Mouse (Mus musculus) adrenal gland, postnatal 10 days (tissue): Measurements from ENCODE around the gene Acpp. TPM values are rescaled to one million over a fixed set of nuclear protein-coding genes. Genes with fewer than 3 reads are reported as not detected.

ENCODE experiments used
- DNase-seq: peaks from one replicate; pipeline ENCODE4 v3.0.0; 2021; ENCODE audit warnings: mixed read lengths
- long read RNA-seq, 2 experiments: library from polyadenylated mRNA; stranded (forward); transcript quantifications; one replicate each; pipeline ENCODE4 v2.0.0; 2021
- total RNA-seq, 2 experiments: library from RNA; stranded (reverse); gene quantifications; 2 replicates each; pipeline ENCODE4 v1.2.3; 2021

Gene Acpp
- total RNA-seq, result 1 to 10 TPM in 1 of 2 experiments, under 1 TPM in 1; 0.96 to 1.6 TPM
- long read RNA-seq, experiment 1, partial matches to known transcripts, result 0 of 1 reads
- long read RNA-seq, experiment 1, other reads (novel, unspliced or antisense), result 1 of 1 reads
- long read RNA-seq, experiment 2, partial matches to known transcripts, result 0 of 1 reads
- long read RNA-seq, experiment 2, other reads (novel, unspliced or antisense), result 1 of 1 reads

- peak; percentile 30 for DNase-seq
These were observed at the start of gene Acpp for GRCm38 (mm10) chr9:104337183-104337931. Acpp (minus strand) TSS chr9:104337748.

- no peak for DNase-seq
These were observed 45.1 kb upstream of the Acpp start for GRCm38 (mm10) chr9:104382571-104383170.

- peak; percentile 35 for DNase-seq
These were observed 42.1 kb upstream of the Acpp start for GRCm38 (mm10) chr9:104379532-104380162.

- no peak for DNase-seq
These were observed 38.0 kb upstream of the Acpp start for GRCm38 (mm10) chr9:104375573-104375972.

GRCm38 (mm10) chr9:104373253-104373652 lies 35.7 kb upstream of the Acpp start:
- DNase-seq, result peak; percentile 56

GRCm38 (mm10) chr9:104366983-104367382 lies 29.4 kb upstream of the Acpp start:
- DNase-seq, result no peak

- peak; percentile 67 for DNase-seq
These were observed 24.4 kb upstream of the Acpp start for GRCm38 (mm10) chr9:104361951-104362350.

- no peak for DNase-seq
These were observed 23.7 kb upstream of the Acpp start for GRCm38 (mm10) chr9:104361073-104361891.

GRCm38 (mm10) chr9:104360389-104360788 lies 22.8 kb upstream of the Acpp start:
- no peak for DNase-seq

- no peak for DNase-seq
These were observed 18.1 kb upstream of the Acpp start for GRCm38 (mm10) chr9:104355521-104356270.

GRCm38 (mm10) chr9:104344136-104344535 lies 6.6 kb upstream of the Acpp start:
- DNase-seq, result no peak

- DNase-seq, result no peak
These were observed 1.9 kb upstream of the Acpp start for GRCm38 (mm10) chr9:104339483-104339882.

GRCm38 (mm10) chr9:104338489-104339427 lies 1.2 kb upstream of the Acpp start:
- DNase-seq, result no peak

GRCm38 (mm10) chr9:104331301-104331700 lies 6.2 kb downstream of the Acpp start:
- no peak for DNase-seq

- no peak for DNase-seq
These were observed 8.9 kb downstream of the Acpp start for GRCm38 (mm10) chr9:104328655-104329054.

- no peak for DNase-seq
These were observed 16.0 kb downstream of the Acpp start for GRCm38 (mm10) chr9:104321519-104321918.

- no peak for DNase-seq
These were observed 21.2 kb downstream of the Acpp start for GRCm38 (mm10) chr9:104316351-104316750.

- DNase-seq, result peak; percentile 60
These were observed 22.0 kb downstream of the Acpp start for GRCm38 (mm10) chr9:104315499-104315898.

GRCm38 (mm10) chr9:104306734-104307133 lies 30.8 kb downstream of the Acpp start:
- DNase-seq, result peak; percentile 82
